Mouse (Mus musculus) monocyte, adult 5-6 weeks (primary cell): Measurements from ENCODE around the gene Mcm8. TPM values are rescaled to one million over a fixed set of nuclear protein-coding genes. Genes with fewer than 3 reads are reported as not detected.
A peak's percentile ranks its signal among the peaks of the same experiment; 100 is the strongest.

Experiments
- ATAC-seq: fragments of 153-309, 156-312 bp; replicated peaks from 2 replicates; pipeline ENCODE4 v1.8.0; 2017; ENCODE audit warnings: mild to moderate bottlenecking; ENCODE audit not compliant: low TSS enrichment, insufficient number of reproducible peaks, severe bottlenecking, poor library complexity, low FRiP score
- total RNA-seq: library from RNA; stranded (forward); fragments of 200-1000, 200-491, 200-594 nt; gene quantifications from 3 replicates; pipeline ENCODE4 v1.2.3, GENCODE M21; 2017

Gene Mcm8
- 0.86 to 4.1 TPM (median 1.8 TPM) in 3 replicates for total RNA-seq

GRCm38 (mm10) chr2:132815608-132816314 lies at the start of gene Mcm8, which contains the start of gene Trmt6:
Mcm8 (plus strand) TSS chr2:132816141.
Trmt6 (minus strand) TSS chr2:132816055.
- ATAC-seq = peak; percentile 97

- no peak for ATAC-seq
Measured at GRCm38 (mm10) chr2:132770822-132771221, 45.1 kb upstream of the Mcm8 start.

GRCm38 (mm10) chr2:132780978-132781377 lies 35.0 kb upstream of the Mcm8 start, which contains the start of gene Chgb:
Chgb (plus strand) TSS chr2:132781278.
- no peak for ATAC-seq

GRCm38 (mm10) chr2:132781439-132782068 lies 34.4 kb upstream of the Mcm8 start:
- no peak for ATAC-seq

GRCm38 (mm10) chr2:132784039-132784438 lies 31.9 kb upstream of the Mcm8 start:
- no peak for ATAC-seq

GRCm38 (mm10) chr2:132793441-132794203 lies 22.3 kb upstream of the Mcm8 start:
- no peak for ATAC-seq

- no peak for ATAC-seq
Measured at GRCm38 (mm10) chr2:132794204-132794586, 21.7 kb upstream of the Mcm8 start.

GRCm38 (mm10) chr2:132802976-132803375 lies 13.0 kb upstream of the Mcm8 start:
- no peak for ATAC-seq

- ATAC-seq = no peak
Measured at GRCm38 (mm10) chr2:132841071-132841470, 25.1 kb downstream of the Mcm8 start.

- peak; percentile 91 for ATAC-seq
Measured at GRCm38 (mm10) chr2:132846407-132847358, 30.7 kb downstream of the Mcm8 start, which contains the start of gene Crls1. Crls1 (plus strand) TSS chr2:132846666.

- ATAC-seq = no peak
Measured at GRCm38 (mm10) chr2:132847581-132847980, 31.6 kb downstream of the Mcm8 start.

GRCm38 (mm10) chr2:132848361-132848760 lies 32.4 kb downstream of the Mcm8 start:
- no peak for ATAC-seq

- no peak for ATAC-seq
Measured at GRCm38 (mm10) chr2:132849141-132849540, 33.2 kb downstream of the Mcm8 start.

- ATAC-seq = no peak
Measured at GRCm38 (mm10) chr2:132853051-132853450, 37.1 kb downstream of the Mcm8 start.

GRCm38 (mm10) chr2:132856333-132856732 lies 40.4 kb downstream of the Mcm8 start:
- no peak for ATAC-seq

GRCm38 (mm10) chr2:132860435-132860834 lies 44.5 kb downstream of the Mcm8 start:
- ATAC-seq = no peak

- no peak for ATAC-seq
Measured at GRCm38 (mm10) chr2:132861456-132861855, 45.5 kb downstream of the Mcm8 start.

GRCm38 (mm10) chr2:132863325-132863724 lies 47.4 kb downstream of the Mcm8 start:
- no peak for ATAC-seq
